Mouse (Mus musculus) erythroblast, embryonic 14.5 days (primary cell): ENCODE data around the gene Tubb2a.
"Not testable (repeated sequence)": the region's sequence is repeated elsewhere in the genome, so short reads cannot be mapped to it uniquely, and the experiment has no call there.

Experiments used
- GATA1 ChIP-seq: IDR thresholded peaks from 2 replicates; pipeline ENCODE4 v1.6.1; 2012; ENCODE audit warnings: low read length, inconsistent platforms, mixed read lengths
- TAL1 ChIP-seq: IDR thresholded peaks from 3 replicates; pipeline ENCODE4 v1.6.1; 2012; ENCODE audit warnings: low read length, inconsistent platforms, mixed read lengths

- not testable (repeated sequence) for TF ChIP-seq TAL1, GATA1
Measured at GRCm38 (mm10) chr13:34075893-34076292, 1.9 kb downstream of the Tubb2a start.
